Mouse (Mus musculus) forebrain, embryonic 12.5 days (tissue): ENCODE data around the gene Adra1d. TPM values are rescaled to one million over a fixed set of nuclear protein-coding genes. Genes with fewer than 3 reads are reported as not detected.
A peak's percentile ranks its signal among the peaks of the same experiment; 100 is the strongest.

Source experiments
- ATAC-seq: fragments of 200-750 bp; cut with Nextera tagmentation; 2 replicates; pipeline ENCODE4 v1.8.0; 2017; ENCODE audit warnings: moderate TSS enrichment; ENCODE audit not compliant: low FRiP score
- H3K27ac ChIP-seq: fragments of 300-500 bp; sonication (generic); 2 replicates; pipeline ENCODE4 v1.5.1; 2016; ENCODE audit warnings: mild to moderate bottlenecking
- H3K27me3 ChIP-seq: fragments of 300-500 bp; sonication (generic); 2 replicates; pipeline ENCODE4 v1.6.1; 2016; ENCODE audit warnings: mild to moderate bottlenecking
- H3K36me3 ChIP-seq: fragments of 300-500 bp; sonication (generic); replicated peaks from 2 replicates; pipeline ENCODE4 v1.6.1; 2016; ENCODE audit warnings: mild to moderate bottlenecking
- H3K4me1 ChIP-seq: fragments of 300-500 bp; sonication (generic); 2 replicates; pipeline ENCODE4 v1.6.1; 2016
- H3K4me2 ChIP-seq: fragments of 300-500 bp; sonication (generic); 2 replicates; pipeline ENCODE4 v1.6.1; 2016; ENCODE audit warnings: mild to moderate bottlenecking, moderate library complexity
- H3K4me3 ChIP-seq: fragments of 300-500 bp; sonication (generic); replicated peaks from 2 replicates; pipeline ENCODE4 v1.5.1; 2016; ENCODE audit warnings: mild to moderate bottlenecking
- H3K9ac ChIP-seq: fragments of 300-500 bp; sonication (generic); 2 replicates; pipeline ENCODE4 v1.6.1; 2016; ENCODE audit warnings: mild to moderate bottlenecking
- H3K9me3 ChIP-seq: fragments of 300-500 bp; sonication (generic); 2 replicates; pipeline ENCODE4 v1.6.1; 2016
- WGBS: fragments of 180-500 bp; shearing (Covaris S2); methylation state at CpG from one replicate; pipeline ENCODE4 v1.1.7; 2016; 5-methylcytosine and 5-hydroxymethylcytosine counted together
- polyA plus RNA-seq: library from polyadenylated mRNA; unstranded; fragments of >200 nt; fragmentation: Nextera tagmentation; extraction: Ambion mirVana; gene quantifications from 2 replicates; pipeline ENCODE4 v1.2.1, GENCODE M21; 2016

Adra1d gene
- polyA plus RNA-seq, 1 experiment from 2014 or later = not detected

DNA sequence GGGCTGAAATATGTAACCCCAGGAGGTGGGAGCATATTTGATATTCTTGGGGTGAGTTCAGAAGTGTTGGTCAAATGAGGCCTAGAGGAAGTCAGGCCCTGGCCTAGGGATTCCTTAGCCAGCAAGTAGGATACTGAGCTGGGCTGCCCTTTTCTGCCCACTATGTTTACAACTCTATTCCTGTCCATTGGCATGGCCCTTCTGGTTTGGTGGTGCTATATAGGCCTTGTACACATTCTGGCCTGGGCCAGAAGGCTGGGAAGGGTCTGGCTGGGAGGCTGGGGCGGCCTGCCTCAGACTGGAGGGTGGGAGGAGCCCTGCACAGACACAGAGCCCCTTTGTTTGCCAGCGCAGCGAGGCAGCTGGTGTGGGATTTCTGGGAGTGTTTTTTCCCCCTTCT, 55.7 kb downstream of the Adra1d start:
- peak overlapping the region; percentile 40; the same call in 1 of the 2 replicates for H3K9ac ChIP-seq
- no peaks in the 10 kb centered on the region for H3K9me3 ChIP-seq
- no peaks in the 10 kb centered on the region for H3K36me3 ChIP-seq
- no peak overlapping the region for H3K4me3 ChIP-seq
- H3K4me2 ChIP-seq = peak overlapping the region; percentile 19; the same call in 1 of the 2 replicates
- WGBS = 0% methylated on average over 3 of the region's 3 CpGs
- H3K27me3 ChIP-seq = no peaks in the 10 kb centered on the region
- peaks cover 60% of the 10 kb centered on the region for H3K4me1 ChIP-seq
- peak; percentile 87 for ATAC-seq
- peak overlapping the region; percentile 90 for H3K27ac ChIP-seq

- H3K9me3 ChIP-seq = no peaks in the 10 kb centered on the region
Measured at GRCm38 (mm10) chr2:131505431-131505830, 56.7 kb downstream of the Adra1d start.

GRCm38 (mm10) chr2:131502561-131502960, 59.5 kb downstream of the Adra1d start:
- 78% methylated on average over 5 of the region's 5 CpGs for WGBS
- peaks cover 39% of the 10 kb centered on the region for H3K4me1 ChIP-seq
- H3K4me3 ChIP-seq = no peak overlapping the region
- no peaks in the 10 kb centered on the region for H3K9me3 ChIP-seq
- no peaks in the 10 kb centered on the region for H3K36me3 ChIP-seq
- ATAC-seq = no peak
- peak overlapping the region; percentile 65; the same call in 1 of the 2 replicates for H3K27ac ChIP-seq
- H3K9ac ChIP-seq = no peak overlapping the region
- H3K4me2 ChIP-seq = no peak overlapping the region
- H3K27me3 ChIP-seq = no peaks in the 10 kb centered on the region

More at GRCm38 (mm10) chr2:131505431-131505830, 56.7 kb downstream of the Adra1d start:
- no peaks in the 10 kb centered on the region for H3K36me3 ChIP-seq
- H3K9ac ChIP-seq = no peak overlapping the region
- peaks cover 66% of the 10 kb centered on the region for H3K4me1 ChIP-seq
- H3K27ac ChIP-seq = no peak overlapping the region
- H3K4me3 ChIP-seq = no peak overlapping the region
- no peak overlapping the region for H3K4me2 ChIP-seq
- ATAC-seq = no peak
- no peaks in the 10 kb centered on the region for H3K27me3 ChIP-seq

- Histone ChIP-seq H3K4me2 (no peak overlapping the region), H3K4me1 (peaks cover 33% of the 10 kb centered on the region), H3K27ac (peak overlapping the region; percentile 65), H3K9me3 (no peaks in the 10 kb centered on the region), H3K4me3 (no peak overlapping the region), H3K36me3 (no peaks in the 10 kb centered on the region), H3K9ac (no peak overlapping the region), H3K27me3 (no peaks in the 10 kb centered on the region)
- 47% methylated on average over 5 of the region's 5 CpGs for WGBS
- peak; percentile 22; the same call in 1 of the 2 replicates for ATAC-seq
Measured at GRCm38 (mm10) chr2:131501886-131502285, 60.2 kb downstream of the Adra1d start.

DNA sequence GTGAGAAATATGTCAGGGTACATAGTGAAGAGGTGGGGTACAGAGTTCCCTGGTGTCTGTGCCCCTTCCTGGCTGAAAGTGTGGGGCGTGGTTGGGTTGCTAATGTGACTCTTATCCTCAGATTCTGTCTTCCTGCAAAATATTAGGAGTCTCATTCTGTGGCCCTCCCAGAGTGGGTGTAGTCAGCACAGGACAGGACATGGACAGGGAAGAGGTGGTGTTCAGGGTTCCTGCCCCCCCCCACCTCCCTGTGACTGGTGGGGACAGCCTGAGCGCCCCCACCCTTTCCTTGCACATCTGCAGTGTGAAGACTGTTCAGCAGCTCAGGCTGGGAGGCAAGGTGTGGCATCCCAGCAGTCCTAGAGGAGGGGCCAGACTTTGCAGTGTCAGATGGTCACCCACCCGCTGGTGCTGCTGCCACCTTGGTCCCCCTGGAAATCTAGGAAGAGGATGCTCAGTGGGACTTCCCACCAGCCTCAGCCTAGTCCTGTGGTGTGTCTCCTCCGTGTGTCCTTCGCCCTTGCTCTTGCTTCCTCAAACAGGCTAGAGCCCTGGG, 62.7 kb downstream of the Adra1d start:
- no peaks in the 10 kb centered on the region for H3K9me3 ChIP-seq
- WGBS = 75% methylated on average over 5 of the region's 5 CpGs
- H3K9ac ChIP-seq = no peak overlapping the region
- H3K27ac ChIP-seq = no peak overlapping the region
- H3K4me3 ChIP-seq = no peak overlapping the region
- H3K4me1 ChIP-seq = peaks cover 27% of the 10 kb centered on the region
- no peak for ATAC-seq
- no peak overlapping the region for H3K4me2 ChIP-seq
- H3K36me3 ChIP-seq = no peaks in the 10 kb centered on the region
- no peaks in the 10 kb centered on the region for H3K27me3 ChIP-seq

DNA sequence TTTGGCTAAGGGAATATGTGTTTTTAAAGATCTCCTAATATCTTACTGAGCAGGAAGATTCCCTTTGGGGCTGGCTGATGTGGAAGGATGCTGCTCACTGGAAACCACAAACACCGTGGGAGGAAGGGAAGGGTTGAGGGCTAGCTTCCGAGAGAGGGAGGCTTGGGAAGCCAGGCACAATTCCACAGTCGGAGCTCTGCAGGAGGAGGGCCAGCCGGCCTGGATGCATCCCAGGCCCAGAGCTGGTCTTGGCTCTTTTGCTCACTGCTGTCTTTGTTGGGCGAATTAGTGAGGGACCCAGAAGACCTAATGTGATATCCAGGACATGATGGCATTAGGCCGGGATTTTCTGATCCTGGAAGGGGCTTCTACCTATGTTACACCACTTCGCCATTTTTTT, 63.9 kb downstream of the Adra1d start:
- H3K4me1 ChIP-seq = peaks cover 32% of the 10 kb centered on the region
- 74% methylated on average over 7 of the region's 7 CpGs for WGBS

GRCm38 (mm10) chr2:131497224-131497856, 64.7 kb downstream of the Adra1d start:
- H3K9me3 ChIP-seq = no peaks in the 10 kb centered on the region
- no peak overlapping the region for H3K4me2 ChIP-seq
- no peak overlapping the region for H3K9ac ChIP-seq
- ATAC-seq = no peak
- H3K4me3 ChIP-seq = no peak overlapping the region
- H3K27ac ChIP-seq = no peak overlapping the region
- 94% methylated on average over 4 of the region's 4 CpGs for WGBS
- H3K36me3 ChIP-seq = no peaks in the 10 kb centered on the region
- no peaks in the 10 kb centered on the region for H3K27me3 ChIP-seq
- peaks cover 38% of the 10 kb centered on the region for H3K4me1 ChIP-seq

More for the DNA sequence above, 63.9 kb downstream of the Adra1d start:
- H3K27me3 ChIP-seq = no peaks in the 10 kb centered on the region
- no peak overlapping the region for H3K4me2 ChIP-seq
- no peak overlapping the region for H3K4me3 ChIP-seq
- ATAC-seq = no peak
- H3K36me3 ChIP-seq = no peaks in the 10 kb centered on the region
- no peak overlapping the region for H3K9ac ChIP-seq
- no peak overlapping the region for H3K27ac ChIP-seq
- H3K9me3 ChIP-seq = no peaks in the 10 kb centered on the region

DNA sequence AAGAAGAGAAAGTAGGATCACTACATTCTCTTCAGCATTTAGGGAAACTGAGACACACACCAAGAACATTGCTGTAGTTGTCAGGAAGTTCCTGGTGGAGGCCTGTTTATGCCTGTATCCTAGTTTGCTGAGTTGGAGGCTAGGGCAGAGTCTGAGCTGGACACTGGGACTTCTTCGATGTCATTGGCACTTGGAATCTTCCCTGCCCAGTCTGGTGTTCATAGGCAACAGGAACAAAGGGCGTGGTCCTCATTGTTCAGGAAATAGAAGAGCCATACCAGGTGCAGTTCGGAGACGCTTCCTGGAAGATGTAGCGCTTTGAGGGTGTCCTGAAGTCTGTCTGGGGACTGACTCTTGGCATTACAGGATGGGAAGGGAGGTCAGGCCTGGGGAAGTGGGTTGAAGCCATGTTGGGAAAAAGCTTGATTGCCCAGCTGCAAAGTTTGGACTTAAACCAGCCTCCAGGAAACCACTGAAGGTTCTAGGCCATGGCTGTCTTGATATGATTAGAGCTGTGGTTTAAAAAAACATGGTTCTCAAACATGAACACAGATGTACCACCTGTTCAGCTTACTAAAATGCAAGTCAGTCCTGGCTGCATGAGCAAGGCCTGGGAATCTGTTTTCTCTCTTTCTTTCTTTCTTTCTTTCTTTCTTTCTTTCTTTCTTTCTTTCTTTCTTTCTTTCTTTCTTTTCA, 65.8 kb downstream of the Adra1d start:
- H3K9me3 ChIP-seq = no peaks in the 10 kb centered on the region
- H3K36me3 ChIP-seq = no peaks in the 10 kb centered on the region
- 86% methylated on average over 5 of the region's 5 CpGs for WGBS
- H3K4me3 ChIP-seq = no peak overlapping the region
- peaks cover 31% of the 10 kb centered on the region for H3K4me1 ChIP-seq
- no peaks in the 10 kb centered on the region for H3K27me3 ChIP-seq
- no peak overlapping the region for H3K27ac ChIP-seq
- H3K9ac ChIP-seq = no peak overlapping the region
- ATAC-seq = no peak
- no peak overlapping the region for H3K4me2 ChIP-seq

Other genes starting within 250 kb of the Adra1d start
- 14.4 and 17.4 TPM in 2 replicates for gene Rnf24, start 209.4 kb downstream of the Adra1d start, polyA plus RNA-seq
- gene Smox, start 70.8 kb downstream of the Adra1d start, polyA plus RNA-seq = 46.2 and 49.5 TPM in 2 replicates